Mouse (Mus musculus) mesoderm, embryonic 11.5 days (tissue): ENCODE results near the gene Rbm33.

Experiments used
- DNase-seq: peaks from one replicate; pipeline ENCODE4 v3.0.0-alpha.2; 2012; ENCODE audit warnings: low read depth, low spot score

The Rbm33 gene

GRCm38 (mm10) chr5:28316722-28317245, at the start of gene Rbm33:
Rbm33 (plus strand) TSS chr5:28317121.
- peak; percentile 95 for DNase-seq

DNA sequence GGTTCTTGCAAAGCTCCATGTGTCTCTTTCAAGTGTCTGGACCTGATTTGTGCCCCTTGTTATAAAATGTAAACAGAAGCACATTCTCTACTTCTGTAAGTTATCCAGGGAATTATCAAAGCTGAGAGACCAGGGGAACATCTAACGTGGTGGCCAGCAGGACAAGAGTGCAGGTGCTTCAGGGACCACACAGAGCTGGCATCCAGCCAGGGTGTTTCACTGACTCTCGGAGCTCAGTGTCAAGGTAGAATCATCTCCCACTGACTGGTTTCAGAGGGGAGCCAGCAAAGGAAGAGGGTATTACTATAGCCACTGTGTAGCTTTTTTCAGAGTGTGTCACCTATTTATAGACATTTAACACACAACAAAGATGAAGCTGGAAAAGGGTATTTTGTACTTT, 49.3 kb upstream of the Rbm33 start:
- DNase-seq, result no peak

GRCm38 (mm10) chr5:28269469-28269991, 47.4 kb upstream of the Rbm33 start:
- no peak for DNase-seq

DNA sequence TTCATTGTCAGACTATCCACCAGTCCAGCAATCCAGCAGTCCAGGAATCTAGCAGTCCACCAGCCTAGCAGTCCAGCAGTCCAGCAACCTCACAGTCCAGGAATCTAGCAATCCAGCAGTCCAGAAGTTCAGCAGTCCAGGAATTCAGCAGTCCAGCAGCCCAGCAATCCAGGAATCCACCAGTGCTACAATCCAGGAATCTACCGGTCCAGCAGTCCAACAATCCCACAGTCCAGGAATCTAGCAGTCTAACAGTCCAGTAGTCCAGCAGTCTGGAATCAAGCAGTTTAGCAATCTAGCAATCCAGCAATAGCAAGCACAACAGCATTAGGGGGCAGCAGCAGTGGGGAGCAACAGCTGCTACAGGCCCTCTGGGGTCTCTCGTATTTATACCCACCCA, 44.1 kb upstream of the Rbm33 start:
- no peak for DNase-seq

DNA sequence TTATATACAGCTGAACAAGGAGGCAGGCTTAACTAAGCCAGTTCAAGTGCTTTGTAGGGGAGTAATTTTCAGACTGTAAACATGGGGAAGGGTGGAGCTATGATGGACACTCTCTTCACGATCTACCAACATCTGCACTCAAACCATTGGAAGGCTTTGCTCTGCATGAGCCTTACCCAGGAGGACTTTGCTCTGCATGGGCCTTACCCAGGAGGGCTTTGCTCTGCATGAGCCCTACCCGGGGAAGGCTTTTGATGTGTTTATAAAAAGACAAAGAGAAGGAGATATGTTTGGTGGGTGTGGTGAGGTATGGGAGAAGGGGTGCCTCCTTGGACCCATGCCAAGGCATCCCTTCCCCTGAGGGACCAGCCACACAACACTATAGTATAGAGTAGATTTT, 39.6 kb upstream of the Rbm33 start:
- no peak for DNase-seq

GRCm38 (mm10) chr5:28289111-28289510, 27.8 kb upstream of the Rbm33 start:
- no peak for DNase-seq

- DNase-seq, result no peak
Observed at GRCm38 (mm10) chr5:28290630-28291029, 26.3 kb upstream of the Rbm33 start.

DNA sequence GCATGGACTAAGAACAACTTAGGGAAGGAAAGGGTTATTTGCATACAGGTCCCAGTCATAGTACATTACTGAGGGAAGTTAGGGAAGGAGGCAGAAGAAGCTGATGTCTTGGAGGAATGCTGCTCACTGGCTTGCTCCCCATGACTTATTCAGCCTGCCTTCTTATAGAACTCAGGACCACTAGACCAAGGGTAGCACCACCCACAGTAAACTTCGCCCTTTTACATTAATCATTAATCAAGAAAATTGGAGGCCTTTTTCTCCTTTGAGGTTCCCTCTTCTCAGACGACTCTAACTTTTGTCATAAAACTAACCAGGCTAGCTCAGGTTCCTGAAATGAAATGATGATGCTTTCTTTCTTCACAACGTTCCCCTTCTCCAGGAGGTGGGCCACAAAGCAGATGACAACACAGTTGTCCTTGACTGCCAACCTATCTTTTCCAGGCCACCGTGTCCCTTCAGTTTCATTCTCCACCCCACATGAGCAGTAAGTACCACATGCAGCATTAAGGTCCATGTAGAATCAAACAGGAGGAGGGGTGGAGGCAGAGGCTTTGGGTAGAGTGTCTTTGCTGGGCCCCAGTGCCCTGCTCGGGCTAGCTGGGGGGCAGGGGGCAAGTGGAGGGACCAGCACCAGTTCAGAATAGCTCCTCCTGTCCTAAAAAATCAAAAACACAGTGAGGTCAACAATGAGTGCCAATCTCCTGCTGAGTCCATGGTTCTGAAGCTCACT, 25.6 kb upstream of the Rbm33 start:
- no peak for DNase-seq

DNA sequence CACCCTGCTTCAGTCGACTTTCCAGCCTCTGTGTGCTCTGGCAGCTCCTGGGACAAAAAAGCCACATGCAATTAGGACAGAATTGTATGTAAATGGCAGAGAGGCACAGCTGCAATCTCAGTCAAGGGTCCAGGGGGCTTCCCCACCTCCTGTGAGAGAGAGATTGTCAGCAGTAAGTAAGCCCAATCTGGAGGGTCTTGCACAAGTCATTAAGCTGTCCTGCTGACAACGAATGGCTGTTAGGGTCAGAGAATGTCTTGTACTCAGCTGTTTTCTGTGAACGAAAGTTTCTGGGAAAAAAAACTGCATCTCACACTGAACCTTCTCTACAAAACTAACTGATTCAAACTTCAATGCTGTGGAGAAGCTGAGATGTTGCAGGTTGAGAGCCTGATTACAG, 24.6 kb upstream of the Rbm33 start:
- DNase-seq, result peak; percentile 3

DNA sequence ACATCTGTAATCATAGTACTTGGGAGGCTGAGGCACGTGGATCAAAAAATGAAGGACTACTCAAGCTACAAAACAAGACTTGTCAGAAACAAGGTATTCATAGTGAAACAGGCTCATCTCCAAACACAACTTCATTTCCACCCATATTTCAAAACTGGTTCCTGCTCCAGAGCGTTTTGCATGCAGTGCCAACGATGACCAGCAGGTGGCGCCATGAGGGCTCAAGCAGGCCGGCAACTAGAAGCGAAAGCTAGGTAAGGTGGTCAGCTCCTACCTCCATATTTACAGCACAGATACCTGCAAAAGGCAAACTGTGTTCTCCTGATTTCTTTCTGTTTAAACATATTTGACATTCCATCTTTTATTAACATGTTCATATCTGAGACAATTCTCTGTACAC, 22.9 kb upstream of the Rbm33 start:
- DNase-seq, result peak; percentile 80

DNA sequence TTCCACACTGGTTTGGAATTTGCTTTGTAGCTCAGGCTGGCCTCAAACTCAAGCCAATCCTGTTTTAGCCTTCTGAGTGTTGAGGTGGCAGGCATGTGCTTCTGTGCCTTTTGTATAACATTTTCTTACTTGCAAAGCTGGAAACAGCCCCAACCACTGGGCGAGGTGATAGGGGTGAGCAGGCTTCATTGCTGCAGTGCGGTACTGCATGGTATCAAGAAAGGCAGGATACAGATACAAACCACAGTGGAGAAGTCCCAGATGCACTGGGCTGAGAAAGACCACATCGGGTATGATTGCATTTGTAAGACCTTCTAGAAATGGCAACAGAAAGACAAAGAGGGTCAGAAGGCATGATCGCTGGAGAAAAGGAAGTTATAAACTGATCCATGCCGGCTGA, 18.8 kb upstream of the Rbm33 start:
- no peak for DNase-seq

DNA sequence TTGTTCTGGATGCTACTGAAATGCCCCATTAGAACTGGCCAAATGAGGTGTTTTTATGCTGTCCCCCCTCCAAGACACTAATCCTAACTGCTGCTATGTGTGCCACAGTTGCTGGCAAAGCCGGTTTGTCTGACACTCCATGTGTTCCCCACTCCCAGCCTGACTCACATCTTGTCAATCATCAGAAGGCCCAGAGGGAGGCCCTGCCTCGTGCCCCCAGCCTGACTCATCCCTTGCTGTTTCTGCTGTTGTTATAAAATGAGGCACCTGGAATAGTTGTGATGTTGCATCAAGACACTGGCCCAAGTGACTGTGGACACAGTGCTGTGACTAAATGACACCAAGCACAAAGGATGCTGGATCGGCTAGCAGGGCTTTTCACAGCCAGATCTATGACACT, 18.2 kb upstream of the Rbm33 start:
- DNase-seq, result no peak

DNA sequence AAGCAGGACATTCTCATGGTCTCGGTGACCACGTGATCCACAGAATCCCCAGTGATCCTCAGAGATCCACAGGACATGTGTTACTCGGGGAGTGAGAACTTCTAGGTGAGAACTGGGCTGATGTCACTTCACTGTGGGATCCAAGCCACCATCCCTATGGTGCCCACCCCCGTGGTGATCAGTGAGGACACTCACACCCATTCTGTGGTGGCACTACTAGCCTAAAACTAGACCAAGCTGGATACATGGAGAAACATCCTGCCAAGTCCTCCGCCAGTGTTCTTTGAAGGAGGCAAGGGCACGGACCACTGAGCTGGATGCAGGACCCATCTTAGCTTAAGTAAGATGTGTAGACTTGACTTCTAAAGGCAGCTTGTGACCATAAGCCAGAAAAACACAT, 17.6 kb upstream of the Rbm33 start:
- no peak for DNase-seq

DNA sequence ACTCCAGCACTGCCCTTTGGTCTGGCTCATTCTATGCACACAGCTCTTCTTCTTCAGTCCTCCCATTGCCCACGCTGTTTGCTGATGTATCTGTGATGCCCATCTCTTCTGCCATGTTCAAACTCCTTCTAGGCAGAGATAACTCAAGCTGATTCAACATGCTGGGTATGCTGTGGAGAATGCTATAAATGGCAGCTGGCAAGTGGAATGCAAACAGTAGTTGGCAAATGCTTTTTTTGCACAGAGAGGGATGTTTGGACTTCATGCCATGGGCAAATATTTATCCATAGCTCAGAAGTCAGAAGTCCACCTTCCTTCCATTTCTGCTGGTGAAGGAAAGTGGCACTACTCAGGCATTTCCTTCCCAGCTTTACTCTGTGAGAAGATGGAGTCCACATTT, 14.2 kb upstream of the Rbm33 start:
- no peak for DNase-seq

DNA sequence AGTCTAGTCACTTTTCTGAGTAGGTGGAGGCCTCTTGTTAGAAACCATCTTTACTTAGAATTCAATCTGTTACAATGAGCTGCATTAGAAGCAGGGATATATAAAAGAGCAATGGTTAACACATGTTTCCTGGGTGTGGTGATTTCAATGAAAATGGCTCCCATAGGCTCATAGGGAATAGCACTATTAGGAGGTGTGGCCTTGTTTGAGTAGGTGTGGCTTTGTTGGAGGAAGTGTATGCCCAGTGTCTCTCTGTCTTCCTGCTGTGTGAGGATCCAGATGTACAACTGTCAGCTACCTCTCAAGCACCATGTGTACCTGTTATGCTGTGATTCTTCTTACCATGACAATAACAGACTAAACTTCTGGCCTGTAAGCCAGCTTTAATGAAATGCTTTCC, 12.4 kb upstream of the Rbm33 start:
- DNase-seq, result no peak

DNA sequence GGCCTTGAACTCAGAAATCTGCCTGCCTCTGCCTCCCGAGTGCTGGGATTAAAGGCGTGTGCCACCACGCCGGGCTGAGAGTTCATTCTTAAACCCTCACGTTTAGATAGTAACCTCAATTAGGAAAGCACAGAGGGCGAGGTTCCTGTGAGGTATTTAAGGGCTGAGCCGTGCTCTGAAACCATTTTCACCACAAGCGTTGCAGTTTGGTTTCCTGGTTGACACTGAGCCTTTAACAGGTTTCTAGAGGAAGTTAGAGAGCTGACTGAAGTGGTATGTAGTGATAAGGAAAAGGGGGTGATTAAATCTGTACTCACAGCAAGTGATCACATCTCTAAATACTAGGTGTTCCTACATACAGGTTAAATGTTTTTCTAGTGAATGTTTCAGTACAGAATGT, 1.4 kb upstream of the Rbm33 start:
- DNase-seq, result no peak

- DNase-seq, result no peak
Observed at GRCm38 (mm10) chr5:28316151-28316721, 685 bp upstream of the Rbm33 start.

DNA sequence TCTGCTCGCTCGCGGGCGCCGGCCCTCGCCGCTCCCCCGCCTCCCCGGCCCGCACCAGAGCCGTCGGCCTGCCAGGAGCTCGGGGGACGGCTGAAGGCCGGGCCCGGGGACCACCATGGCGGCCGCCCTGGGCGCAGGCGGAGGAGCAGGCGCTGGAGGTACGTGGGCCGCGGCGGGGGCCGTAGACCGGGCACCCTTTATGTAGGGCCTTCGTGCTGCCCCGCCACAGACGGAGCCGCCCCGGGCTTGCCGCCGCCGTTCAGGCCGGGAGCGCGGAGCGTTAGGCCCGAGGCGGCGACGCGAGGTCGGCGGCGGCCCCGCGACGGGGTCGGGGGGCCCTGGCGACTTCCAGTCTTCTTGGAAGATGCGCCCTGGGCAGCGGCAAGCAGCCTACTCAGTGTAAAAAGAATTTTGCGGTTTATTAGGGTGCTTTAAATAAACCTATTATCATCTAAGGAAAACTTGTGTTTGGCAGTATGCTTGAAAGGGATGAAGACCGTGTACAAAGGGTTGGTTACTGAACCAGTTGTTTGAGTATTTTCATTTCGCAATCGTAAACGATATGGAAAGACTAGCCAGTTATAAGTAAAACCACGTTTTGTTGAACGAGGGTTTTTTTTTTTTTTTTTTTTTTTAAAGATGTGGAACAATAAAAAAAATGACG, 464 bp downstream of the Rbm33 start:
- DNase-seq, result peak; percentile 9

- peak; percentile 19 for DNase-seq
Observed at GRCm38 (mm10) chr5:28317917-28318267, 971 bp downstream of the Rbm33 start.

DNA sequence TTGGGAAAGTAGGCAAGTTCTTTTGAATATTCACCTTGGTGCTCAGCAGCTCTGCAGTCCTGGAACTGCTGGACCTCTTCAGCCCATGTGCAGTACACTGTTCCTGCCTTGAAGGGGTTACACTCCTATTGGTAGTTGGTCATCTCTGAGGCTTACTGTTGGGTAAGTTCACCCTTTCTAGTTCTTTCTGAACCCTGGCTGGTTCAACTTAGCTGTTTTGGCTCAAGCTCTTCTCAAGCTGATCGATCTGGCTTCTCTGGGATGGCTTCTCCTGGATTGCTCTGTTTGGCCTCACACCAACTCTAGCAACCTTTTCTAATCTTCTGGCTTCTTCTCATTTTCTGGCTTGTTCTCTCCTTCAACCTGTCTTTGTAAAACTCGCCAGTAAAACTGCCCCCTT, 1.8 kb downstream of the Rbm33 start:
- no peak for DNase-seq

DNA sequence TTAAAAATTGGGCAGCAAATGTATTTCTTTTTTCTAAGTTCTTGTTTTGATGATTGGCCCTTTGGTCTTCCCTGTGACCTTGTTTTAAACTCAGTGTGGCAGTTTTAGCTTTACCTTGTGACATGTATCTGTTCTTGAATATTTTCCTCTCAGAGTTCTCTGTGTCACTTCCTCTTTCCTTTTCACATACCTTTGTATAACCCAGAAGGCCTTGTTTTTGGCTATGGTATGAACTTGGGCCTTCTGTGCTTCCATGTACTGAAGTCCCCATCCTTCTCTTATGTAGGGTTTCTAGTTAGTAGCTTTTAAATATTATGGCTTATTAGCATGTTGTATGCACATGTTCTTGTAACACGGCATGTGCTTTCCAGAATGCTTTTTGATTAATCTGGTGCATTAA, 4.8 kb downstream of the Rbm33 start:
- DNase-seq, result no peak

DNA sequence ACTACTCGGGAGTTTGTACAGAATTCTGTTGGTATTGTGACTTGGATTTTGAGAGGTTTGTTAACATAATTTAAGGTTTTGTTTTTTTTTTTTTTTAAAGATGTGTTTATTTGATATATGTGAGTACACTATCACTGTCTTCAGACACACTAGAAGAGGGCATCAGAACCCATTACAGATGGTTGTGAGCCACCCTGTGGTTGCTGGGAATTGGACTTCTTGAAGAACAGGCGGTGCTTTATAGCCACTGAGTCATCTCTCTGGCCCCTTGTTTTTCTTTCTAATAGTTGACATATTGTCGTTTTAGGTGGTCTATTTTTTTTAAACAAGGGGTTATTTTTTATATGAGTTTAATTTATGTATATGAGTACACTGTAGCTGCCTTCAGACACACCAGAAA, 5.3 kb downstream of the Rbm33 start:
- DNase-seq, result no peak

GRCm38 (mm10) chr5:28323822-28324221, 6.9 kb downstream of the Rbm33 start:
- DNase-seq, result no peak
